Mouse (Mus musculus) kidney, adult 2 months (tissue): ENCODE results near the gene Znrf4.

Experiments
- CTCF ChIP-seq: fragments of 200-500 bp; conservative IDR thresholded peaks from 2 replicates; pipeline ENCODE4 v1.5.1; 2011; ENCODE audit warnings: low read depth, mild to moderate bottlenecking, control low read depth, low read length, moderate library complexity, mixed read lengths; ENCODE audit not compliant: insufficient read depth, insufficient read length
- POLR2A ChIP-seq: fragments of 200-500 bp; IDR thresholded peaks from one replicate; pipeline ENCODE4 v1.6.1; 2011; ENCODE audit warnings: low read depth, low read length, control low read depth

- TF ChIP-seq CTCF (no peak), POLR2A (no peak)
Measured at GRCm38 (mm10) chr17:56499229-56499628, 13.0 kb downstream of the Znrf4 start.
